In the genomic region with DNA sequence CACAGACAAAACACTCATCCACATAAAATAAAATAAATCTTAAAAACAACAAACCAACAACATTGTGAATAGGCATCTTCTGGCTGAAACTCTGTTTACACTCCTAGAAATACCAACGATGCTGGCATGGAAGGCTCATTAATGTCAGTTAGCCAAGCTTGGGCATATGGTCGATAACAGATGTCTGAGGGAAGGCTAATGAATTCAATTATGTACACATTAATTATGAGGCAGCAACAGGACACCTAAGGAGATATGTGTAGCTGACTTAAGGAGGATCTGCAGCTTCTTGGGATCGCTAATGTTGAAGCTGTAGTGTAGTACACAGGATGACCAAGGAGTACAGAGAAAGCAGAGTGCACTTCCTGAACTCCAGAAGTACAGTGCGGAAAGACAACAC, we compare ENCODE assay signal across 19 mouse cellular contexts.
DNase-seq lines count a peak whose midpoint lies in the region; ATAC-seq and TF ChIP-seq lines count a peak whose summit lies in the region.
"Had no signal": no experiment of that assay in that cellular context is flagged by ENCODE, and none has a peak within 500 bp of the region (broad histone marks: within the 10 kb centered on the region; RNA-seq: fewer than 3 reads in every experiment).

No protein-coding gene starts in this region.

- H3K4me2 ChIP-seq in midbrain, postnatal 0 days (ENCODE audit: low read depth, low read length, poor library complexity, severe bottlenecking): no peak overlapping the region
- H3K4me2 ChIP-seq in midbrain, embryonic 15.5 days: no peak overlapping the region
- H3K4me2 ChIP-seq: heart, embryonic 11.5 days; neural tube, embryonic 12.5 days had no signal

- peak; percentile 75 for DNase-seq in heart, adult 11 months
- no peak for DNase-seq in heart, postnatal 14 days
- peak; percentile 69 for DNase-seq in midbrain, postnatal 0 days (ENCODE audit: low spot score)
- peak; percentile 56 for DNase-seq in cerebellum, adult 9-11 months
- peak; percentile 46 for DNase-seq in layer of hippocampus, adult 9-10 months (ENCODE audit: low spot score)
- DNase-seq in adipocyte (ENCODE audit: low spot score): no peak
- no peak for DNase-seq in testis, postnatal 14 days (ENCODE audit: low spot score)
- DNase-seq: gastrocnemius, postnatal 25 days; heart, postnatal 4 days; kidney, adult 11 months; kidney, postnatal 25 days; liver; lung, adult 2 months; right cerebral cortex, postnatal 4 days; thymus, adult 2 months had no signal

- no peaks in the 10 kb centered on the region for H3K36me3 ChIP-seq in midbrain, postnatal 0 days (ENCODE audit: insufficient read depth, low read length)
- no peaks in the 10 kb centered on the region for H3K36me3 ChIP-seq in midbrain, embryonic 15.5 days (replicated peaks)
- H3K36me3 ChIP-seq: neural tube, embryonic 12.5 days had no signal

- H3K27me3 ChIP-seq in midbrain, postnatal 0 days (ENCODE audit: insufficient read depth, low read length): no peaks in the 10 kb centered on the region
- H3K27me3 ChIP-seq in midbrain, embryonic 15.5 days (replicated peaks): no peaks in the 10 kb centered on the region
- H3K27me3 ChIP-seq: neural tube, embryonic 12.5 days; Patski had no signal

- 76% methylated on average over 4 of the region's 4 CpGs for WGBS in midbrain, postnatal 0 days
- 73% methylated on average over 4 of the region's 4 CpGs for WGBS in midbrain, embryonic 15.5 days

- no peak overlapping the region for H3K27ac ChIP-seq in midbrain, postnatal 0 days (ENCODE audit: low read depth, low read length)
- no peak overlapping the region for H3K27ac ChIP-seq in midbrain, embryonic 15.5 days
- H3K27ac ChIP-seq: neural tube, embryonic 12.5 days had no signal

- intact Hi-C loops in heart, postnatal 14 days (cut with DNase I): no loop called here

- no peaks in the 10 kb centered on the region for H3K4me1 ChIP-seq in midbrain, postnatal 0 days (ENCODE audit: insufficient read depth, low read length)
- H3K4me1 ChIP-seq in midbrain, embryonic 15.5 days: peaks cover 4% of the 10 kb centered on the region; the same call in 1 of the 2 replicates

- H3K4me3 ChIP-seq in midbrain, postnatal 0 days (ENCODE audit: low read depth, low read length): no peak overlapping the region
- H3K4me3 ChIP-seq in midbrain, embryonic 15.5 days: no peak overlapping the region
- H3K4me3 ChIP-seq: neural tube, embryonic 12.5 days had no signal

- no peak overlapping the region for H3K9ac ChIP-seq in midbrain, postnatal 0 days (replicated peaks; ENCODE audit: low read length, poor library complexity, severe bottlenecking)
- no peak overlapping the region for H3K9ac ChIP-seq in midbrain, embryonic 15.5 days
- H3K9ac ChIP-seq: neural tube, embryonic 12.5 days had no signal

- H3K9me3 ChIP-seq in midbrain, postnatal 0 days (ENCODE audit: low read length): no peaks in the 10 kb centered on the region
- H3K9me3 ChIP-seq in midbrain, embryonic 15.5 days: no peaks in the 10 kb centered on the region
- H3K9me3 ChIP-seq: neural tube, embryonic 12.5 days had no signal

- ATAC-seq in midbrain, postnatal 0 days (ENCODE audit: low FRiP score): no peak
- ATAC-seq in midbrain, embryonic 15.5 days (replicated peaks): no peak
- ATAC-seq: Patski had no signal

- TF ChIP-seq CTCF in midbrain, postnatal 0 days (IDR thresholded peaks at IDR 0.05): no peak

Comparison
In these comparisons a context has a peak if more than half of its experiments do, and no peak if none do; other contexts are left out.
1. DNase-seq: peak in heart, adult 11 months (single experiment), midbrain, postnatal 0 days (single experiment), cerebellum, adult 9-11 months (single experiment) and layer of hippocampus, adult 9-10 months (single experiment); none in heart, postnatal 14 days (0 of 2), adipocyte (single experiment) and testis, postnatal 14 days (single experiment).